Mouse (Mus musculus): ENCODE results near the gene Cacna2d2. TPM values are rescaled to one million over a fixed set of nuclear protein-coding genes. Genes with fewer than 3 reads are reported as not detected.
A peak's percentile ranks its signal among the peaks of the same experiment; 100 is the strongest.

The Cacna2d2 gene
- total and polyA plus RNA-seq, 2 experiments = not detected

GRCm38 (mm10) chr9:107443324-107443723 is 43.9 kb downstream of the Cacna2d2 start:
- Histone ChIP-seq H3K4me1 (ENCODE audit: control insufficient read depth, insufficient read depth, low read length) (no peaks in the 10 kb centered on the region), H3K9ac (ENCODE audit: low read depth, low read length) (no peak overlapping the region), H3K27ac (replicated peaks; ENCODE audit: insufficient read depth, low read depth, low read length) (no peak overlapping the region), H3K27me3 (ENCODE audit: control insufficient read depth, insufficient read depth, low read length) (no peaks in the 10 kb centered on the region), H3K4me3 (ENCODE audit: insufficient read depth, low read depth, low read length) (no peak overlapping the region), H3K79me2 (ENCODE audit: control insufficient read depth, insufficient read depth, low read length) (no peaks in the 10 kb centered on the region), H3K36me3 (ENCODE audit: control insufficient read depth, insufficient read depth, low read length) (no peaks in the 10 kb centered on the region)
- no peak for DNase-seq (ENCODE audit: extremely low read depth, low read depth, low spot score)
- WGBS = 69% methylated on average over 12 of the region's 12 CpGs
- TF ChIP-seq CTCF (IDR thresholded peaks at IDR 0.05; ENCODE audit: low read depth, low read length) (no peak), POLR2A (IDR thresholded peaks at IDR 0.05; ENCODE audit: extremely low read depth, insufficient read depth, low read length) (no peak)

- H3K9ac ChIP-seq (ENCODE audit: low read depth, low read length) = no peak overlapping the region
- WGBS = 75% methylated on average over 4 of the region's 6 CpGs
- no peak for DNase-seq (ENCODE audit: extremely low read depth, low read depth, low spot score)
- no peaks in the 10 kb centered on the region for H3K36me3 ChIP-seq (ENCODE audit: control insufficient read depth, insufficient read depth, low read length)
- no peaks in the 10 kb centered on the region for H3K79me2 ChIP-seq (ENCODE audit: control insufficient read depth, insufficient read depth, low read length)
- TF ChIP-seq POLR2A (IDR thresholded peaks at IDR 0.05; ENCODE audit: extremely low read depth, insufficient read depth, low read length) (no peak), CTCF (IDR thresholded peaks at IDR 0.05; ENCODE audit: low read depth, low read length) (no peak)
- no peak overlapping the region for H3K4me3 ChIP-seq (ENCODE audit: insufficient read depth, low read depth, low read length)
- no peaks in the 10 kb centered on the region for H3K27me3 ChIP-seq (ENCODE audit: control insufficient read depth, insufficient read depth, low read length)
- no peak overlapping the region for H3K27ac ChIP-seq (replicated peaks; ENCODE audit: insufficient read depth, low read depth, low read length)
- no peaks in the 10 kb centered on the region for H3K4me1 ChIP-seq (ENCODE audit: control insufficient read depth, insufficient read depth, low read length)
Measured at GRCm38 (mm10) chr9:107445011-107445471, 45.6 kb downstream of the Cacna2d2 start.

GRCm38 (mm10) chr9:107448805-107449517 is 49.5 kb downstream of the Cacna2d2 start:
- H3K4me3 ChIP-seq (ENCODE audit: insufficient read depth, low read depth, low read length) = no peak overlapping the region
- TF ChIP-seq POLR2A (IDR thresholded peaks at IDR 0.05; ENCODE audit: extremely low read depth, insufficient read depth, low read length) (no peak), CTCF (IDR thresholded peaks at IDR 0.05; ENCODE audit: low read depth, low read length) (no peak)
- H3K27ac ChIP-seq (replicated peaks; ENCODE audit: insufficient read depth, low read depth, low read length) = no peak overlapping the region
- H3K36me3 ChIP-seq (ENCODE audit: control insufficient read depth, insufficient read depth, low read length) = no peaks in the 10 kb centered on the region
- 33% methylated on average over 22 of the region's 22 CpGs for WGBS
- H3K79me2 ChIP-seq (ENCODE audit: control insufficient read depth, insufficient read depth, low read length) = no peaks in the 10 kb centered on the region
- no peaks in the 10 kb centered on the region for H3K27me3 ChIP-seq (ENCODE audit: control insufficient read depth, insufficient read depth, low read length)
- H3K4me1 ChIP-seq (ENCODE audit: control insufficient read depth, insufficient read depth, low read length) = no peaks in the 10 kb centered on the region
- no peak overlapping the region for H3K9ac ChIP-seq (ENCODE audit: low read depth, low read length)
- DNase-seq (ENCODE audit: extremely low read depth, low read depth, low spot score) = no peak

- Histone ChIP-seq H3K9ac (ENCODE audit: low read depth, low read length) (no peak overlapping the region), H3K27me3 (ENCODE audit: control insufficient read depth, insufficient read depth, low read length) (no peaks in the 10 kb centered on the region), H3K36me3 (ENCODE audit: control insufficient read depth, insufficient read depth, low read length) (no peaks in the 10 kb centered on the region), H3K4me1 (ENCODE audit: control insufficient read depth, insufficient read depth, low read length) (no peaks in the 10 kb centered on the region), H3K4me3 (ENCODE audit: insufficient read depth, low read depth, low read length) (no peak overlapping the region), H3K27ac (replicated peaks; ENCODE audit: insufficient read depth, low read depth, low read length) (no peak overlapping the region), H3K79me2 (ENCODE audit: control insufficient read depth, insufficient read depth, low read length) (no peaks in the 10 kb centered on the region)
- no peak for DNase-seq (ENCODE audit: extremely low read depth, low read depth, low spot score)
- 74% methylated on average over 8 of the region's 8 CpGs for WGBS
- no peak for TF ChIP-seq POLR2A (IDR thresholded peaks at IDR 0.05; ENCODE audit: extremely low read depth, insufficient read depth, low read length)
- TF ChIP-seq CTCF (IDR thresholded peaks at IDR 0.05; ENCODE audit: low read depth, low read length) = no peak
Measured at GRCm38 (mm10) chr9:107451400-107451799, 52.0 kb downstream of the Cacna2d2 start.

- Histone ChIP-seq H3K27ac (replicated peaks; ENCODE audit: insufficient read depth, low read depth, low read length) (no peak overlapping the region), H3K36me3 (ENCODE audit: control insufficient read depth, insufficient read depth, low read length) (no peaks in the 10 kb centered on the region), H3K9ac (ENCODE audit: low read depth, low read length) (no peak overlapping the region), H3K4me1 (ENCODE audit: control insufficient read depth, insufficient read depth, low read length) (no peaks in the 10 kb centered on the region), H3K27me3 (ENCODE audit: control insufficient read depth, insufficient read depth, low read length) (no peaks in the 10 kb centered on the region), H3K79me2 (ENCODE audit: control insufficient read depth, insufficient read depth, low read length) (no peaks in the 10 kb centered on the region), H3K4me3 (ENCODE audit: insufficient read depth, low read depth, low read length) (no peak overlapping the region)
- no peak for TF ChIP-seq CTCF (IDR thresholded peaks at IDR 0.05; ENCODE audit: low read depth, low read length)
- no peak for TF ChIP-seq POLR2A (IDR thresholded peaks at IDR 0.05; ENCODE audit: extremely low read depth, insufficient read depth, low read length)
- 68% methylated on average over 11 of the region's 11 CpGs for WGBS
- DNase-seq (ENCODE audit: extremely low read depth, low read depth, low spot score) = no peak
Measured at GRCm38 (mm10) chr9:107451891-107452521, 52.6 kb downstream of the Cacna2d2 start.

- DNase-seq (ENCODE audit: extremely low read depth, low read depth, low spot score) = no peak
- no peak overlapping the region for H3K9ac ChIP-seq (ENCODE audit: low read depth, low read length)
- no peaks in the 10 kb centered on the region for H3K36me3 ChIP-seq (ENCODE audit: control insufficient read depth, insufficient read depth, low read length)
- no peaks in the 10 kb centered on the region for H3K27me3 ChIP-seq (ENCODE audit: control insufficient read depth, insufficient read depth, low read length)
- TF ChIP-seq POLR2A (IDR thresholded peaks at IDR 0.05; ENCODE audit: extremely low read depth, insufficient read depth, low read length) = no peak
- TF ChIP-seq CTCF (IDR thresholded peaks at IDR 0.05; ENCODE audit: low read depth, low read length) = peak; percentile 62; the same call in 1 of the 2 replicates
- no peak overlapping the region for H3K27ac ChIP-seq (replicated peaks; ENCODE audit: insufficient read depth, low read depth, low read length)
- WGBS = 29% methylated on average over 4 of the region's 4 CpGs
- H3K4me1 ChIP-seq (ENCODE audit: control insufficient read depth, insufficient read depth, low read length) = no peaks in the 10 kb centered on the region
- H3K4me3 ChIP-seq (ENCODE audit: insufficient read depth, low read depth, low read length) = no peak overlapping the region
- no peaks in the 10 kb centered on the region for H3K79me2 ChIP-seq (ENCODE audit: control insufficient read depth, insufficient read depth, low read length)
Measured at GRCm38 (mm10) chr9:107452552-107452951, 53.1 kb downstream of the Cacna2d2 start.
